Mouse (Mus musculus) erythroblast, embryonic 14.5 days (primary cell): ENCODE measurements around the gene Hjurp.

ENCODE experiments used
- GATA1 ChIP-seq: IDR thresholded peaks from 2 replicates; pipeline ENCODE4 v1.6.1; 2012; ENCODE audit warnings: low read length, inconsistent platforms, mixed read lengths
- TAL1 ChIP-seq: IDR thresholded peaks from 3 replicates; pipeline ENCODE4 v1.6.1; 2012; ENCODE audit warnings: low read length, inconsistent platforms, mixed read lengths

DNA sequence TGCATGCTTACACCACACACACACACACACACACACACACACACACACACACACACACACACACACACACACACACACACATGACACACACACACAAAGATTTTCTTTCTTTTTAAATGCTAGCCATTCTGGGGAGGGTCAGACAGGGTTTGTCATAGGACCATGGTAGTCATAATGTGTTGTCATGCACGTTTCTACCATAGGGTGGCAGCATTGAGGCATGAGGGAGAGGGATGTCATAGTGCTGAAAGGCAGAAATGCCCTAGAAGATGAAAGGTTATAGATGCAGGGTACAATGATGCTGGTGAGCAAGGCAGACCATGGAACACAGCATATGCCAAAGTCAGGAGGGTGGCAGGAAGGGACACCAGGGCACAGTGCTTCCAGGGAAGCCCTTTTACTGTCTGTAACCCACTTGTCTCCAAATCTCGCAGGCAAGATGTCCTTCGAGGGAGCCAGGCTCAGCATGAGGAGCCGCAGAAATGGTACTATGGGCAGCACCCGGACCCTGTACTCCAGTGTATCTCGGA, 41.2 kb upstream of the Hjurp start:
- TF ChIP-seq GATA1 (no peak), TAL1 (no peak)
